Mouse (Mus musculus) limb, embryonic 14.5 days (tissue): ENCODE measurements around the gene Cd247. TPM values are rescaled to one million over a fixed set of nuclear protein-coding genes. Genes with fewer than 3 reads are reported as not detected.

Experiments used
- ATAC-seq: fragments of 200-750 bp; cut with Nextera tagmentation; 2 replicates; pipeline ENCODE4 v1.8.0; 2017; ENCODE audit warnings: low read depth, moderate number of reproducible peaks, moderate TSS enrichment; ENCODE audit not compliant: low FRiP score
- DNase-seq: peaks from one replicate; pipeline ENCODE4 v3.0.0-alpha.2; 2015; ENCODE audit warnings: low spot score
- H3K27ac ChIP-seq: fragments of 300-500 bp; sonication (generic); replicated peaks from 2 replicates; pipeline ENCODE4 v1.5.1; 2014; ENCODE audit warnings: low read depth, mild to moderate bottlenecking, low read length, moderate library complexity, mixed read lengths
- H3K27me3 ChIP-seq: fragments of 300-500 bp; sonication (generic); 2 replicates; pipeline ENCODE4 v1.6.1; 2014; ENCODE audit warnings: low read length, mixed read lengths; ENCODE audit not compliant: control insufficient read depth, insufficient read depth
- H3K36me3 ChIP-seq: fragments of 300-500 bp; sonication (generic); 2 replicates; pipeline ENCODE4 v1.6.1; 2014; ENCODE audit warnings: mild to moderate bottlenecking, low read length, moderate library complexity, mixed read lengths; ENCODE audit not compliant: control insufficient read depth, insufficient read depth
- H3K4me1 ChIP-seq: fragments of 300-500 bp; sonication (generic); 2 replicates; pipeline ENCODE4 v1.6.1; 2014; ENCODE audit warnings: antibody characterized with exemption, low read length, mixed read lengths; ENCODE audit not compliant: control insufficient read depth, insufficient read depth
- H3K4me2 ChIP-seq: fragments of 300-500 bp; sonication (generic); replicated peaks from 2 replicates; pipeline ENCODE4 v1.6.1; 2014; ENCODE audit warnings: low read depth, mild to moderate bottlenecking, low read length, moderate library complexity; ENCODE audit not compliant: severe bottlenecking
- H3K4me3 ChIP-seq: fragments of 300-500 bp; sonication (generic); replicated peaks from 2 replicates; pipeline ENCODE4 v1.5.1; 2014; ENCODE audit warnings: low read length
- H3K9ac ChIP-seq: fragments of 300-500 bp; sonication (generic); 2 replicates; pipeline ENCODE4 v1.6.1; 2014; ENCODE audit warnings: mild to moderate bottlenecking, low read depth, low read length, moderate library complexity; ENCODE audit not compliant: severe bottlenecking
- H3K9me3 ChIP-seq: fragments of 300-500 bp; sonication (generic); 2 replicates; pipeline ENCODE4 v1.6.1; 2016; ENCODE audit warnings: low read length; ENCODE audit not compliant: control insufficient read depth
- POLR2A ChIP-seq: fragments of 200-500 bp; IDR thresholded peaks from 2 replicates; pipeline ENCODE4 v1.8.0; 2012; ENCODE audit warnings: inconsistent platforms, mild to moderate bottlenecking, moderate library complexity, borderline replicate concordance; ENCODE audit not compliant: insufficient read depth, insufficient read length; ENCODE audit errors: extremely low read depth
- WGBS: fragments of 180-500 bp; shearing (Covaris S2); extraction: QIAGEN DNeasy Blood & Tissue Kit; methylation state at CpG from one replicate; pipeline ENCODE4 v1.1.7; 2014; 5-methylcytosine and 5-hydroxymethylcytosine counted together
- polyA plus RNA-seq, 2 experiments: library from polyadenylated mRNA; depleted of rRNA in 1 of 2; stranded (reverse) in 1 of 2; unstranded in 1 of 2; fragments of >200 nt; fragmentation: Nextera tagmentation in 1 of 2; extraction: Ambion mirVana in 1 of 2; gene quantifications; 2 replicates each; pipeline versions ENCODE4 v1.2.1 to v1.2.3; 2012 to 2014

Gene Cd247
- polyA plus RNA-seq, 2 experiments, result 0.53 to 0.87 TPM

DNA sequence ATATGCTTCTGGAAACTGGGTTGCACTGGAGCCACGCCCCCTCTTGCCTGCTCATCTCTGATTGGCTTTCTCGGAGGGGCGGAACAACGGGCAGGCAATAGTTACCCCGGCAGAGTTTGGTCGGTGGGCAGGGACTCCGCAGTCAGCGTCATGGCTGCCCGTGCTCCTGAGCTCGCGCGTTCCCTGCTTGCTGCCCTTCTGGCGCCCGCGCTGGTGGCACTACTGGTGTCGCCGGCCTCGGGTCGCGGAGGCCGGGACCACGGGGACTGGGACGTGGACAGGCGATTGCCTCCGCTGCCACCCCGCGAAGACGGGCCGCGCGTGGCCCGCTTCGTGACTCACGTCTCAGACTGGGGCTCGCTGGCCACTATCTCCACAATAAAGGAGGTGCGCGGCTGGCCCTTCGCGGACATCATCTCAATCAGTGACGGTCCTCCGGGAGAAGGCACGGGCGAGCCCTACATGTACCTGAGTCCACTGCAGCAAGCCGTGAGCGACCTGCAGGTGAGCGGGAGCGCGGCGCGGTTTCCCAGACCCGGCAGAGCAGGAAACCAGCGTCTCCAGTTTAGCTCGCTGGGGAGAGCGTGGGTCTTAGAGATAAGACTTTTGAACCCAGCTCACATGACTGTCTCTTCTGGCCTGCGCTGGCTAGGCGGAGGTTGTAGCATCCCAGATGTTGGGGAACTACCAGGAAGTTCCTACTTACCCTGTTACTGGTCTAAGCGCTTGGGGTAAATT, 24.7 kb upstream of the Cd247 start, which contains the start of gene Creg1:
TSS of gene Creg1 (plus strand) at position 112 of the 738 bp plus-strand sequence.
- peak within 1 kb of the TSS; percentile 84 for H3K4me3 ChIP-seq
- peaks cover 7% of the 10 kb centered on the region; the same call in 1 of the 2 replicates for H3K4me1 ChIP-seq
- H3K36me3 ChIP-seq, result no peaks in the 10 kb centered on the region
- no peaks in the 10 kb centered on the region for H3K27me3 ChIP-seq
- H3K9me3 ChIP-seq, result no peaks in the 10 kb centered on the region
- no peak within 1 kb of the TSS for H3K27ac ChIP-seq
- H3K9ac ChIP-seq, result peak within 1 kb of the TSS; percentile 68
- peak within 1 kb of the TSS; percentile 74 for H3K4me2 ChIP-seq
- DNase-seq (peak; percentile 92), ATAC-seq (peak; percentile 98)
- peak; percentile 64; the same call in 1 of the 2 replicates for TF ChIP-seq POLR2A
- WGBS, result under 1% methylated on average over 57 of the region's 57 CpGs

DNA sequence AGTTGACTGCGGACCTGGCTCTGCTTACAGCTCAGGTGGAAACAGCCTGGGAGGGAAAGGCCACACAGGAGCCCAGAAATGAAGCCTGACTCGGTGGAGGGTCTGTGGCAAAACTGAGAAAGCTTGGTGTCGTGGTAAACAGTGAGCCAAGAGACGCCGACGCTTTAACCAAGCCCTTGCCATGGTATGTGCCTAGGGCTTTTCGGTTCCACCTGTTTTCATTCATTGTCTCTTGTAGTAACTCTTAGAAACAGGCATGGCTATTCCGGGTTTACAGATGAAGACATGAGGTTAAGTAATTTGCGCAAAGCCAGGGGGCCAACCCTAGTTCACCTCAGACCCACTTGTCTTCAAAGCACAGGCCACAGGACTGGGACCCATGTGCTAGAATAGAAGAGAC, 23.9 kb upstream of the Cd247 start:
- Histone ChIP-seq H3K36me3 (no peaks in the 10 kb centered on the region), H3K27me3 (no peaks in the 10 kb centered on the region), H3K4me1 (peaks cover 7% of the 10 kb centered on the region; the same call in 1 of the 2 replicates), H3K9ac (0 out of 2 replicates have a peak overlapping the region, but pooled peaks have one; percentile 68), H3K4me3 (peak overlapping the region; percentile 84), H3K4me2 (peak overlapping the region; percentile 74), H3K27ac (no peak overlapping the region), H3K9me3 (no peaks in the 10 kb centered on the region)
- no peak for TF ChIP-seq POLR2A
- DNase-seq (no peak), ATAC-seq (no peak)
- 43% methylated on average over 9 of the region's 9 CpGs for WGBS

GRCm38 (mm10) chr1:165765041-165765440, 23.4 kb upstream of the Cd247 start:
- no peak for TF ChIP-seq POLR2A
- peaks cover 7% of the 10 kb centered on the region; the same call in 1 of the 2 replicates for H3K4me1 ChIP-seq
- H3K9ac ChIP-seq, result no peak overlapping the region
- no peaks in the 10 kb centered on the region for H3K9me3 ChIP-seq
- H3K27me3 ChIP-seq, result no peaks in the 10 kb centered on the region
- ATAC-seq (no peak), DNase-seq (no peak)
- no peak overlapping the region for H3K4me2 ChIP-seq
- H3K27ac ChIP-seq, result no peak overlapping the region
- 82% methylated on average over 11 of the region's 11 CpGs for WGBS
- 0 out of 2 replicates have a peak, but pooled peaks cover 1% of the 10 kb centered on the region for H3K36me3 ChIP-seq
- H3K4me3 ChIP-seq, result no peak overlapping the region

DNA sequence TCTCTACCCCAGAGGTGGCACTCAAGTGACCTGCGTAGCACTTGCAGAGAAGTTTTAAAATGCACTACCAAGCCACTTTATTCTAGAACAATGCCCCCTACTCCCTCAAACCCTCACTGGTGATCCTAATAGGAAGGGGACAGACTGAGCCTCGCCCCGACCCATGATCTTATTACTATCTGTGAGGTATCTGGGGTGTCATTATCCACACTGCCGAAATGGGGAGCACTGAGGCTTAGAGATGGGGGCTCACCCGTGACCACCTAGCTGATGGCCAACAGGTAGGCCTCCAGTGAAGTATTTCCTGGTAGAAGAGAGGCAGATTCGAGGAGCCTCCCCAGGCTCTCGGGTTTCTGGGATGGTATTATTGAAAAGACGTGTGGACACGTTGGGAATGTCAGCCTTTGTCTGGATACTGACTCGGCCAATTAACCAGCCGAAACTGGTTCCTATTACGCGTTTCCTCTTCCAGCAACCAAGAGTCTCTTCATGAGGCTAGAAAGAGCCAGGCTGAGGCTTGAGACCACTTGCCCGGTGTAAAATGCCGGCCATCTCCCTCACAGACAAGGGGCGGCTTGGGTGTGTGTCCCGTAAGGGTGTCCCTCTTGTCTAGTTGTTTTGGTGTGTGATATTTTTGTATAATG, 22.7 kb upstream of the Cd247 start:
- Histone ChIP-seq H3K4me3 (no peak overlapping the region), H3K4me1 (peaks cover 7% of the 10 kb centered on the region; the same call in 1 of the 2 replicates), H3K9me3 (no peaks in the 10 kb centered on the region), H3K27ac (no peak overlapping the region), H3K27me3 (no peaks in the 10 kb centered on the region), H3K36me3 (0 out of 2 replicates have a peak, but pooled peaks cover 3% of the 10 kb centered on the region), H3K9ac (no peak overlapping the region), H3K4me2 (no peak overlapping the region)
- DNase-seq (no peak), ATAC-seq (no peak)
- TF ChIP-seq POLR2A, result no peak
- 78% methylated on average over 17 of the region's 17 CpGs for WGBS

DNA sequence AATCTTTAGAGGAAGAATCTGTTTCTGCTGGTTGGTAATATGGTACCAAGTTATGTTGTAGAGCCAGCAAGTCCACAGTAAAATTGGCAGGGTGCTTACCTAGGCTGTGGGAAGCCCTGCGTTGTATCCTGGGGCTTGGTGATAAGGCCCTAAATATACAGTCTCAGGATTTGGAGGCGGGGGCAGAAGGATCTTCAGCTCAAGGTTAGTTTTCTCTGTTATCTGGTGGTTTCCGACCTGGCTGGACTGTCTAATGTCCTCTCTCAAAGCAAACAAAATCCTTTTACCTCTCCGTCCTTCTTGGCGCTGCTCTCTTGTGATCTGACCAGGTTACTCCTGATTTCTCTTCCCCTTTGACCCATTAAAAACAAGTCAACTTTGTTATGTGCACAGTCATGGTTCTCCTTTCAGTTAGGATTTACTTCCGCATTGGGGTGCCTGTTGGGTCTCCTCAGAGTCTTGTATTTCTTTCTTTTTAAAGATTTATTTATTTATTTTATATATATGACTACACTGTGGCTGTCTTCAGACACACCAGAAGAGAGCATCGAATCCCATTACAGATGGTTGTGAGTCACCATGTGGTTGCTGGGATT, 22.1 kb upstream of the Cd247 start:
- H3K4me3 ChIP-seq, result no peak overlapping the region
- H3K27ac ChIP-seq, result no peak overlapping the region
- no peaks in the 10 kb centered on the region for H3K9me3 ChIP-seq
- no peak for TF ChIP-seq POLR2A
- H3K27me3 ChIP-seq, result no peaks in the 10 kb centered on the region
- no peak overlapping the region for H3K9ac ChIP-seq
- H3K4me1 ChIP-seq, result peaks cover 7% of the 10 kb centered on the region; the same call in 1 of the 2 replicates
- no peak for DNase-seq
- H3K36me3 ChIP-seq, result 0 out of 2 replicates have a peak, but pooled peaks cover 3% of the 10 kb centered on the region
- no peak overlapping the region for H3K4me2 ChIP-seq
- WGBS, result 92% methylated on average over 7 of the region's 7 CpGs
- no peak for ATAC-seq
